21 mouse cellular contexts compared by ENCODE assay signal in genomic region chr9:66223872-66224271, GRCm38 (mm10).
DNase-seq lines count a peak whose midpoint lies in the region; ATAC-seq and TF ChIP-seq lines count a peak whose summit lies in the region.
"Had no signal": no experiment of that assay in that cellular context is flagged by ENCODE, and none has a peak within 500 bp of the region (broad histone marks: within the 10 kb centered on the region; RNA-seq: fewer than 3 reads in every experiment).

No protein-coding gene starts in this region.

- H3K9ac ChIP-seq in embryonic facial prominence, embryonic 14.5 days (ENCODE audit: low read depth, low read length), result no peak overlapping the region
- no peak overlapping the region for H3K9ac ChIP-seq in limb, embryonic 14.5 days (ENCODE audit: low read depth, low read length, severe bottlenecking)

- H3K79me2 ChIP-seq in myocyte (ENCODE audit: control insufficient read depth, insufficient read depth), result no peaks in the 10 kb centered on the region

- no peaks in the 10 kb centered on the region for H3K36me3 ChIP-seq in embryonic facial prominence, embryonic 14.5 days (ENCODE audit: control insufficient read depth, insufficient read depth, low read length)
- H3K36me3 ChIP-seq in embryonic facial prominence, embryonic 10.5 days (replicated peaks), result no peaks in the 10 kb centered on the region
- H3K36me3 ChIP-seq in limb, embryonic 14.5 days (ENCODE audit: control insufficient read depth, insufficient read depth, low read length), result no peaks in the 10 kb centered on the region
- H3K36me3 ChIP-seq in limb, embryonic 10.5 days, result no peaks in the 10 kb centered on the region
- peaks cover 7% of the 10 kb centered on the region for H3K36me3 ChIP-seq in myocyte (ENCODE audit: control insufficient read depth, insufficient read depth)

- H3ac ChIP-seq in myocyte (ENCODE audit: control insufficient read depth, insufficient read length), result no peak overlapping the region

- ATAC-seq in embryonic facial prominence, embryonic 14.5 days (ENCODE audit: low read depth), result 0 out of 2 replicates have a peak, but pooled peaks have one; percentile 39
- ATAC-seq in limb, embryonic 14.5 days (ENCODE audit: low FRiP score, low read depth), result peak; percentile 58
- ATAC-seq: activated CD4-positive, CD25-positive, alpha-beta regulatory T cell, adult 4 months; CD4-positive, CD25-positive, alpha-beta regulatory T cell, adult 4 months; Patski had no signal

- TF ChIP-seq POLR2A in limb, embryonic 14.5 days (IDR thresholded peaks at IDR 0.05; ENCODE audit: borderline replicate concordance, extremely low read depth, insufficient read depth, insufficient read length), result no peak
- TF ChIP-seq POLR2A in myocyte (IDR thresholded peaks at IDR 0.05; ENCODE audit: insufficient read length, low read depth), result no peak

- H3K4me3 ChIP-seq in embryonic facial prominence, embryonic 14.5 days (ENCODE audit: low read depth, low read length), result no peak overlapping the region
- no peak overlapping the region for H3K4me3 ChIP-seq in embryonic facial prominence, embryonic 10.5 days
- H3K4me3 ChIP-seq in limb, embryonic 14.5 days (replicated peaks; ENCODE audit: low read length), result no peak overlapping the region
- no peak overlapping the region for H3K4me3 ChIP-seq in limb, embryonic 10.5 days
- H3K4me3 ChIP-seq in myocyte, result no peak overlapping the region

- intact Hi-C loops in heart, postnatal 36 days (cut with DNase I), result no loop called here

- WGBS in embryonic facial prominence, embryonic 14.5 days, result 81% methylated on average over 2 of the region's 2 CpGs
- 84% methylated on average over 2 of the region's 2 CpGs for WGBS in embryonic facial prominence, embryonic 10.5 days
- WGBS in limb, embryonic 14.5 days, result 72% methylated on average over 2 of the region's 2 CpGs
- WGBS in limb, embryonic 10.5 days, result 75% methylated on average over 2 of the region's 2 CpGs

- no peaks in the 10 kb centered on the region for H3K9me3 ChIP-seq in embryonic facial prominence, embryonic 14.5 days (ENCODE audit: control insufficient read depth, low read length)
- H3K9me3 ChIP-seq in embryonic facial prominence, embryonic 10.5 days, result no peaks in the 10 kb centered on the region
- no peaks in the 10 kb centered on the region for H3K9me3 ChIP-seq in limb, embryonic 14.5 days (ENCODE audit: control insufficient read depth, low read length)
- no peaks in the 10 kb centered on the region for H3K9me3 ChIP-seq in limb, embryonic 10.5 days (replicated peaks)
- H3K9me3 ChIP-seq: G1E had no signal

- H3K4me1 ChIP-seq in embryonic facial prominence, embryonic 14.5 days (ENCODE audit: control insufficient read depth, insufficient read depth, low read length), result no peaks in the 10 kb centered on the region
- 0 out of 2 replicates have a peak, but pooled peaks cover 3% of the 10 kb centered on the region for H3K4me1 ChIP-seq in embryonic facial prominence, embryonic 10.5 days
- H3K4me1 ChIP-seq in limb, embryonic 14.5 days (ENCODE audit: control insufficient read depth, insufficient read depth, low read length), result no peaks in the 10 kb centered on the region
- H3K4me1 ChIP-seq in limb, embryonic 10.5 days, result peaks cover 9% of the 10 kb centered on the region; the same call in 1 of the 2 replicates

- no peak overlapping the region for H3K27ac ChIP-seq in embryonic facial prominence, embryonic 14.5 days (replicated peaks; ENCODE audit: low read depth, low read length)
- H3K27ac ChIP-seq in embryonic facial prominence, embryonic 10.5 days (replicated peaks), result no peak overlapping the region
- no peak overlapping the region for H3K27ac ChIP-seq in limb, embryonic 14.5 days (replicated peaks; ENCODE audit: low read depth, low read length)
- no peak overlapping the region for H3K27ac ChIP-seq in limb, embryonic 10.5 days

- no peaks in the 10 kb centered on the region for H3K27me3 ChIP-seq in embryonic facial prominence, embryonic 14.5 days (replicated peaks; ENCODE audit: control insufficient read depth, insufficient read depth, low read length)
- H3K27me3 ChIP-seq in embryonic facial prominence, embryonic 10.5 days (replicated peaks; ENCODE audit: low read depth, poor library complexity, severe bottlenecking), result no peaks in the 10 kb centered on the region
- no peaks in the 10 kb centered on the region for H3K27me3 ChIP-seq in limb, embryonic 14.5 days (ENCODE audit: control insufficient read depth, insufficient read depth, low read length)
- H3K27me3 ChIP-seq in limb, embryonic 10.5 days (ENCODE audit: low read depth, poor library complexity, severe bottlenecking), result no peaks in the 10 kb centered on the region
- no peaks in the 10 kb centered on the region for H3K27me3 ChIP-seq in myocyte (ENCODE audit: control insufficient read depth, insufficient read depth, insufficient read length)
- H3K27me3 ChIP-seq: CH12.LX, Patski had no signal

- no peak for DNase-seq in embryonic facial prominence, embryonic 14.5 days (ENCODE audit: low spot score)
- no peak for DNase-seq in embryonic facial prominence, embryonic 10.5 days (ENCODE audit: low spot score)
- DNase-seq in limb, embryonic 14.5 days (ENCODE audit: low spot score), result no peak
- no peak for DNase-seq in limb, embryonic 10.5 days (ENCODE audit: low spot score)
- DNase-seq in heart, postnatal 36 days, result no peak
- DNase-seq: adrenal gland, adult 2 months; adrenal gland, adult 8-10 months; adrenal gland, postnatal 10 days; adrenal gland, postnatal 14 days; adrenal gland, postnatal 25 days; adrenal gland, postnatal 36 days; B cell, adult 2 months; cerebellum, adult 11 months; cerebellum, adult 11-12 months; cerebellum, adult 18-20 months had no signal

- H3K4me2 ChIP-seq in embryonic facial prominence, embryonic 14.5 days (ENCODE audit: low read depth, low read length), result no peak overlapping the region
- no peak overlapping the region for H3K4me2 ChIP-seq in limb, embryonic 14.5 days (replicated peaks; ENCODE audit: low read depth, low read length, severe bottlenecking)
- no peak overlapping the region for H3K4me2 ChIP-seq in myocyte (ENCODE audit: low read depth)

TF ChIP-seq in myocyte, 11 proteins besides CTCF, POLR2A, EP300 and RAD21:
- no peak for TF ChIP-seq SRF (IDR thresholded peaks at IDR 0.05; ENCODE audit: control insufficient read depth, insufficient read length, low read depth)
- no peak for TF ChIP-seq POLR2AphosphoS2 (IDR thresholded peaks at IDR 0.05; ENCODE audit: insufficient read length, low read depth)
- TF ChIP-seq E2F4 (IDR thresholded peaks at IDR 0.05; ENCODE audit: insufficient read depth), result no peak
- peak in 2 of 3 experiments; percentile 7 to 47 for TF ChIP-seq MYOG (IDR thresholded peaks at IDR 0.05; ENCODE audit: control insufficient read depth in 1 of 3, insufficient read depth in 1 of 3, insufficient read length in 2 of 3, low read depth in 2 of 3)
- TF ChIP-seq MAX (IDR thresholded peaks at IDR 0.05; ENCODE audit: low read depth), result no peak
- TF ChIP-seq CEBPB (IDR thresholded peaks at IDR 0.05; ENCODE audit: insufficient read depth, poor library complexity, severe bottlenecking), result no peak
- no peak for TF ChIP-seq TCF12 (IDR thresholded peaks at IDR 0.05; ENCODE audit: insufficient read depth, poor library complexity, severe bottlenecking)
- peak; percentile 24 to 74 (median 61) for TF ChIP-seq MYOD1 (IDR thresholded peaks at IDR 0.05; ENCODE audit: control insufficient read depth in 1 of 3, insufficient read length in 2 of 3, low read depth in 2 of 3)
- TF ChIP-seq REST (IDR thresholded peaks at IDR 0.05; ENCODE audit: insufficient read depth, insufficient read length), result no peak
